Mouse (Mus musculus) kidney, postnatal 0 days (tissue): ENCODE measurements around the gene Eno1. TPM values are rescaled to one million over a fixed set of nuclear protein-coding genes. Genes with fewer than 3 reads are reported as not detected.

ENCODE experiments used
- ATAC-seq: fragments of 200-750 bp; cut with Nextera tagmentation; replicated peaks from 2 replicates; pipeline ENCODE4 v1.8.0; 2017; ENCODE audit warnings: low read depth, moderate number of reproducible peaks, moderate TSS enrichment, moderate library complexity; ENCODE audit not compliant: low FRiP score
- DNase-seq: peaks from one replicate; pipeline ENCODE4 v3.0.0-alpha.2; 2016; ENCODE audit warnings: low spot score
- H3K27ac ChIP-seq: fragments of 300-500 bp; sonication (generic); 2 replicates; pipeline ENCODE4 v1.5.1; 2014; ENCODE audit warnings: mild to moderate bottlenecking
- H3K27me3 ChIP-seq: fragments of 300-500 bp; sonication (generic); 2 replicates; pipeline ENCODE4 v1.6.1; 2014; ENCODE audit warnings: low read length, mixed read lengths; ENCODE audit not compliant: insufficient read depth
- H3K36me3 ChIP-seq: fragments of 300-500 bp; sonication (generic); 2 replicates; pipeline ENCODE4 v1.6.1; 2014; ENCODE audit warnings: low read length, mixed read lengths; ENCODE audit not compliant: insufficient read depth
- H3K4me1 ChIP-seq: fragments of 300-500 bp; sonication (generic); replicated peaks from 2 replicates; pipeline ENCODE4 v1.6.1; 2014; ENCODE audit warnings: antibody characterized with exemption, low read length, mixed read lengths; ENCODE audit not compliant: insufficient read depth
- H3K4me2 ChIP-seq: fragments of 300-500 bp; sonication (generic); 2 replicates; pipeline ENCODE4 v1.6.1; 2014; ENCODE audit warnings: mild to moderate bottlenecking, low read length, moderate library complexity, mixed read lengths
- H3K4me3 ChIP-seq: fragments of 300-500 bp; sonication (generic); replicated peaks from 2 replicates; pipeline ENCODE4 v1.5.1; 2014; ENCODE audit warnings: low read depth, low read length
- H3K9ac ChIP-seq: fragments of 300-500 bp; sonication (generic); 2 replicates; pipeline ENCODE4 v1.6.1; 2014; ENCODE audit warnings: low read depth, low read length
- H3K9me3 ChIP-seq: fragments of 300-500 bp; sonication (generic); replicated peaks from 2 replicates; pipeline ENCODE4 v1.6.1; 2016; ENCODE audit warnings: low read length, inconsistent platforms, mixed read lengths
- CTCF ChIP-seq: IDR thresholded peaks from 2 replicates; pipeline ENCODE4 v1.5.1; 2016; ENCODE audit warnings: antibody characterized with exemption, low read depth, mild to moderate bottlenecking, moderate library complexity
- WGBS: fragments of 180-500 bp; shearing (Covaris S2); extraction: QIAGEN DNeasy Blood & Tissue Kit; methylation state at CpG from one replicate; pipeline ENCODE4 v1.1.7; 2014; 5-methylcytosine and 5-hydroxymethylcytosine counted together
- polyA plus RNA-seq: library from polyadenylated mRNA; unstranded; fragments of >200 nt; fragmentation: Nextera tagmentation; extraction: Ambion mirVana; gene quantifications from 2 replicates; pipeline ENCODE4 v1.2.1, GENCODE M21; 2015

The Eno1 gene
- polyA plus RNA-seq, 1 experiment from 2014 or later: 1,062 TPM

- peak overlapping the region; percentile 98 for H3K27ac ChIP-seq
- DNase-seq (peak; percentile 61), ATAC-seq (no peak)
- TF ChIP-seq CTCF: no peak
- H3K4me2 ChIP-seq: peak overlapping the region; percentile 66
- no peaks in the 10 kb centered on the region for H3K27me3 ChIP-seq
- H3K4me3 ChIP-seq: peak overlapping the region; percentile 89
- H3K36me3 ChIP-seq: peaks cover 20% of the 10 kb centered on the region
- peak overlapping the region; percentile 84 for H3K9ac ChIP-seq
- H3K9me3 ChIP-seq: no peaks in the 10 kb centered on the region
- peaks cover 16% of the 10 kb centered on the region for H3K4me1 ChIP-seq
- under 1% methylated on average over 21 of the region's 21 CpGs for WGBS
Observed at GRCm38 (mm10) chr4:150237636-150238361, 1.3 kb downstream of the Eno1 start.

GRCm38 (mm10) chr4:150238433-150239086, 2.0 kb downstream of the Eno1 start:
- Histone ChIP-seq H3K27me3 (no peaks in the 10 kb centered on the region), H3K9ac (peak overlapping the region; percentile 84), H3K9me3 (no peaks in the 10 kb centered on the region), H3K4me3 (peak overlapping the region; percentile 89), H3K36me3 (peaks cover 27% of the 10 kb centered on the region), H3K4me2 (peak overlapping the region; percentile 66), H3K27ac (0 out of 2 replicates have a peak overlapping the region, but pooled peaks have one; percentile 19), H3K4me1 (peaks cover 16% of the 10 kb centered on the region)
- 5% methylated on average over 3 of the region's 3 CpGs for WGBS
- no peak for TF ChIP-seq CTCF
- ATAC-seq (no peak), DNase-seq (no peak)

GRCm38 (mm10) chr4:150239087-150239480, 2.6 kb downstream of the Eno1 start:
- Histone ChIP-seq H3K4me3 (peak overlapping the region; percentile 89), H3K4me2 (peak overlapping the region; percentile 66), H3K36me3 (peaks cover 32% of the 10 kb centered on the region), H3K27me3 (no peaks in the 10 kb centered on the region), H3K9ac (no peak overlapping the region; the same call in 1 of the 2 replicates), H3K9me3 (no peaks in the 10 kb centered on the region), H3K27ac (peak overlapping the region; percentile 65; the same call in 1 of the 2 replicates), H3K4me1 (peaks cover 16% of the 10 kb centered on the region)
- 32% methylated on average over 5 of the region's 5 CpGs for WGBS
- TF ChIP-seq CTCF: no peak
- DNase-seq (no peak), ATAC-seq (no peak)

- Histone ChIP-seq H3K27me3 (no peaks in the 10 kb centered on the region), H3K4me2 (peak overlapping the region; percentile 66), H3K9me3 (no peaks in the 10 kb centered on the region), H3K4me1 (peaks cover 16% of the 10 kb centered on the region), H3K9ac (no peak overlapping the region; the same call in 1 of the 2 replicates), H3K4me3 (peak overlapping the region; percentile 89; the same call in 1 of the 2 replicates), H3K36me3 (peaks cover 37% of the 10 kb centered on the region), H3K27ac (peak overlapping the region; percentile 65; the same call in 1 of the 2 replicates)
- ATAC-seq (no peak), DNase-seq (no peak)
- WGBS: 23% methylated on average over 6 of the region's 6 CpGs
- no peak for TF ChIP-seq CTCF
Observed at GRCm38 (mm10) chr4:150239503-150239902, 3.0 kb downstream of the Eno1 start.

- WGBS: 11% methylated on average over 6 of the region's 6 CpGs
- H3K4me2 ChIP-seq: peak overlapping the region; percentile 66
- no peaks in the 10 kb centered on the region for H3K27me3 ChIP-seq
- H3K9me3 ChIP-seq: no peaks in the 10 kb centered on the region
- H3K4me3 ChIP-seq: 0 out of 2 replicates have a peak overlapping the region, but pooled peaks have one; percentile 89
- ATAC-seq (peak; percentile 19; the same call in 1 of the 2 replicates), DNase-seq (peak; percentile 97)
- TF ChIP-seq CTCF: peak; percentile 100
- no peak overlapping the region for H3K9ac ChIP-seq
- peak overlapping the region; percentile 65 for H3K27ac ChIP-seq
- peaks cover 38% of the 10 kb centered on the region for H3K36me3 ChIP-seq
- H3K4me1 ChIP-seq: peaks cover 16% of the 10 kb centered on the region
Observed at GRCm38 (mm10) chr4:150239951-150240368, 3.4 kb downstream of the Eno1 start.

GRCm38 (mm10) chr4:150240381-150240886, 3.9 kb downstream of the Eno1 start:
- no peak overlapping the region for H3K9ac ChIP-seq
- WGBS: 84% methylated on average over 1 of the region's 1 CpGs

More at GRCm38 (mm10) chr4:150240381-150240886, 3.9 kb downstream of the Eno1 start:
- DNase-seq: no peak
- no peak for TF ChIP-seq CTCF
- no peak overlapping the region for H3K4me3 ChIP-seq
- peaks cover 16% of the 10 kb centered on the region for H3K4me1 ChIP-seq
- peaks cover 38% of the 10 kb centered on the region for H3K36me3 ChIP-seq
- no peaks in the 10 kb centered on the region for H3K9me3 ChIP-seq
- no peak overlapping the region for H3K27ac ChIP-seq
- no peak overlapping the region for H3K4me2 ChIP-seq
- ATAC-seq: no peak
- H3K27me3 ChIP-seq: no peaks in the 10 kb centered on the region
